8 mouse cellular contexts compared by ENCODE assay signal in genomic region chr10:96751580-96752264, GRCm38 (mm10).
DNase-seq lines count a peak whose midpoint lies in the region; ATAC-seq and TF ChIP-seq lines count a peak whose summit lies in the region.

No protein-coding gene starts in this region.

- peak overlapping the region; percentile 48 for H3K9ac ChIP-seq in forebrain, embryonic 16.5 days (replicated peaks; ENCODE audit: low read depth, low read length)

- TF ChIP-seq POLR2A in lung, adult 2 months (IDR thresholded peaks at IDR 0.05; ENCODE audit: borderline replicate concordance, extremely low read depth, low read depth, low read length) = 0 out of 2 replicates have a peak, but pooled peaks have one; percentile 25
- TF ChIP-seq POLR2A in thymus, adult 2 months (IDR thresholded peaks at IDR 0.05; ENCODE audit: control insufficient read depth, extremely low read depth, insufficient read depth, low read length, poor library complexity) = no peak

- intact Hi-C loops in heart, postnatal 25 days (cut with DNase I) = loop anchor here (5.0 to 10.0 kb wide), 2 partner anchors 129 to 537 kb away; no protein-coding TSS in a partner anchor

- 0 out of 2 replicates have a peak, but pooled peaks have one; percentile 13 for ATAC-seq in cerebellum, adult (ENCODE audit: insufficient number of reproducible peaks, low FRiP score, low TSS enrichment)
- peak; percentile 83 for ATAC-seq in forebrain, embryonic 16.5 days
- peak; percentile 97 for ATAC-seq in neutrophil, adult 5-6 weeks (ENCODE audit: extremely low read depth, insufficient number of reproducible peaks, low FRiP score, poor library complexity, severe bottlenecking)

- no peaks in the 10 kb centered on the region for H3K9me3 ChIP-seq in forebrain, embryonic 16.5 days (ENCODE audit: control insufficient read depth, low read length)

- H3K27ac ChIP-seq in forebrain, embryonic 16.5 days (ENCODE audit: low read length) = peak overlapping the region; percentile 71
- no peak overlapping the region for H3K27ac ChIP-seq in thymus, adult 2 months (ENCODE audit: control insufficient read depth, insufficient read depth, low read length)

- H3K4me1 ChIP-seq in forebrain, embryonic 16.5 days (replicated peaks; ENCODE audit: control insufficient read depth, insufficient read depth, low read length) = peaks cover 28% of the 10 kb centered on the region
- peaks cover 14% of the 10 kb centered on the region for H3K4me1 ChIP-seq in lung, adult 2 months (ENCODE audit: control insufficient read depth, insufficient read depth, low read length)
- peaks cover 2% of the 10 kb centered on the region; the same call in 1 of the 2 replicates for H3K4me1 ChIP-seq in thymus, adult 2 months (replicated peaks; ENCODE audit: control insufficient read depth, insufficient read depth, low read length)

- H3K27me3 ChIP-seq in forebrain, embryonic 16.5 days (replicated peaks; ENCODE audit: control insufficient read depth, insufficient read depth, low read length) = no peaks in the 10 kb centered on the region
- no peaks in the 10 kb centered on the region for H3K27me3 ChIP-seq in thymus, adult 2 months (ENCODE audit: control insufficient read depth, insufficient read depth, low read length)

- peak overlapping the region; percentile 44 for H3K4me2 ChIP-seq in forebrain, embryonic 16.5 days (ENCODE audit: low read length)

- peak overlapping the region; percentile 18 for H3K4me3 ChIP-seq in forebrain, embryonic 16.5 days (replicated peaks; ENCODE audit: low read length)
- H3K4me3 ChIP-seq in lung, adult 2 months (replicated peaks; ENCODE audit: extremely low read depth, low read depth, low read length) = no peak overlapping the region
- H3K4me3 ChIP-seq in thymus, adult 2 months (ENCODE audit: control insufficient read depth, insufficient read depth, low read length) = no peak overlapping the region

- TF ChIP-seq CTCF in lung, adult 2 months (IDR thresholded peaks at IDR 0.05; ENCODE audit: insufficient read depth, low read length) = no peak
- TF ChIP-seq CTCF in thymus, adult 2 months (IDR thresholded peaks at IDR 0.05; ENCODE audit: borderline replicate concordance, control insufficient read depth, extremely low read depth, insufficient read depth, low read length, poor library complexity) = no peak

- WGBS in forebrain, embryonic 16.5 days = 16% methylated on average over 12 of the region's 12 CpGs
- 7% methylated on average over 12 of the region's 12 CpGs for WGBS in lung, adult 2 months
- 10% methylated on average over 12 of the region's 12 CpGs for WGBS in thymus, adult 2 months

- DNase-seq in CD4-positive, CD25-positive, alpha-beta regulatory T cell, adult 2 months (ENCODE audit: low read depth, low spot score) = peak; percentile 72
- DNase-seq in heart, postnatal 25 days (ENCODE audit: low spot score) = peak; percentile 89
- peak; percentile 17 to 47 for DNase-seq in layer of hippocampus, adult 18-20 months (ENCODE audit: low spot score in 2 of 2)
- peak; percentile 82 for DNase-seq in lung, adult 2 months
- peak; percentile 91 for DNase-seq in thymus, adult 2 months

- H3K36me3 ChIP-seq in forebrain, embryonic 16.5 days (ENCODE audit: control insufficient read depth, insufficient read depth) = no peaks in the 10 kb centered on the region
- H3K36me3 ChIP-seq in thymus, adult 2 months (ENCODE audit: control insufficient read depth, insufficient read depth, low read length) = no peaks in the 10 kb centered on the region

Comparison
In these comparisons a context has a peak if more than half of its experiments do, and no peak if none do; other contexts are left out.
1. DNase-seq: peak in every context shown above with its lines; median percentile 91 in thymus, adult 2 months; 89 in heart, postnatal 25 days; 82 in lung, adult 2 months; 72 in CD4-positive, CD25-positive, alpha-beta regulatory T cell, adult 2 months; 32 in layer of hippocampus, adult 18-20 months.
2. ATAC-seq: peak in every context shown above with its lines; median percentile 97 in neutrophil, adult 5-6 weeks; 83 in forebrain, embryonic 16.5 days; 13 in cerebellum, adult.